Mouse (Mus musculus): Measurements from ENCODE around the gene Gfer. TPM values are rescaled to one million over a fixed set of nuclear protein-coding genes. Genes with fewer than 3 reads are reported as not detected.
"Not testable (repeated sequence)": the region's sequence is repeated elsewhere in the genome, so short reads cannot be mapped to it uniquely, and the experiment has no call there.

The Gfer gene
- total RNA-seq, 4 experiments from 2014 or later: 20.0 to 22.2 (median 21.1) TPM

- no peak for DNase-seq (ENCODE audit: low spot score)
Observed at GRCm38 (mm10) chr17:24722220-24722924, 26.4 kb upstream of the Gfer start.

GRCm38 (mm10) chr17:24721383-24721955, 25.5 kb upstream of the Gfer start:
- DNase-seq (ENCODE audit: low spot score): not testable (repeated sequence)

- not testable (repeated sequence) for DNase-seq (ENCODE audit: low spot score)
Observed at GRCm38 (mm10) chr17:24720616-24721015, 24.7 kb upstream of the Gfer start.

- peak; percentile 97 for DNase-seq (ENCODE audit: low spot score)
Observed at GRCm38 (mm10) chr17:24719494-24720222, 23.7 kb upstream of the Gfer start.

GRCm38 (mm10) chr17:24718938-24719337, 23.0 kb upstream of the Gfer start:
- DNase-seq (ENCODE audit: low spot score): not testable (repeated sequence)

- DNase-seq (ENCODE audit: low spot score): no peak
Observed at GRCm38 (mm10) chr17:24717943-24718342, 22.0 kb upstream of the Gfer start, which contains the start of the genes Rnf151 and Rps2. Gene Rnf151, minus strand, starts transcription at chr17:24718063. Gene Rps2, plus strand, starts transcription at chr17:24718116.

GRCm38 (mm10) chr17:24716166-24716682, 20.3 kb upstream of the Gfer start:
- no peak for DNase-seq (ENCODE audit: low spot score)

GRCm38 (mm10) chr17:24715556-24715955, 19.6 kb upstream of the Gfer start:
- DNase-seq (ENCODE audit: low spot score): no peak

GRCm38 (mm10) chr17:24708646-24709045, 12.7 kb upstream of the Gfer start:
- no peak for DNase-seq (ENCODE audit: low spot score)

GRCm38 (mm10) chr17:24707801-24708425, 12.0 kb upstream of the Gfer start:
- no peak for DNase-seq (ENCODE audit: low spot score)

GRCm38 (mm10) chr17:24706982-24707800, 11.2 kb upstream of the Gfer start, which contains the start of gene Tbl3:
Gene Tbl3, minus strand, starts transcription at chr17:24707660.
- DNase-seq (ENCODE audit: low spot score): peak; percentile 91

GRCm38 (mm10) chr17:24705821-24706220, 9.9 kb upstream of the Gfer start:
- DNase-seq (ENCODE audit: low spot score): no peak

GRCm38 (mm10) chr17:24701251-24701650, 5.3 kb upstream of the Gfer start:
- DNase-seq (ENCODE audit: low spot score): no peak

GRCm38 (mm10) chr17:24699473-24699872, 3.5 kb upstream of the Gfer start:
- no peak for DNase-seq (ENCODE audit: low spot score)

GRCm38 (mm10) chr17:24698715-24699114, 2.8 kb upstream of the Gfer start:
- DNase-seq (ENCODE audit: low spot score): no peak

GRCm38 (mm10) chr17:24697985-24698384, 2.0 kb upstream of the Gfer start:
- DNase-seq (ENCODE audit: low spot score): no peak

GRCm38 (mm10) chr17:24695326-24696010, 488 bp downstream of the Gfer start:
- DNase-seq (ENCODE audit: low spot score): no peak

- no peak for DNase-seq (ENCODE audit: low spot score)
Observed at GRCm38 (mm10) chr17:24692385-24692784, 3.6 kb downstream of the Gfer start.

GRCm38 (mm10) chr17:24689251-24690081, 6.5 kb downstream of the Gfer start, which contains the start of gene Syngr3:
Gene Syngr3, minus strand, starts transcription at chr17:24689955.
- no peak for DNase-seq (ENCODE audit: low spot score)

Data from heart, adult 8-10 months (tissue).